Mouse (Mus musculus) thymus, postnatal 36 days (tissue): ENCODE results near the gene Unc45a.
A peak's percentile ranks its signal among the peaks of the same experiment; 100 is the strongest.
"Not testable (repeated sequence)": the region's sequence is repeated elsewhere in the genome, so short reads cannot be mapped to it uniquely, and the experiment has no call there.

ENCODE experiments used
- DNase-seq, 2 experiments: peaks; one replicate each; pipeline ENCODE4 v3.0.0; 2022; ENCODE audit warnings: mixed read lengths in 2 of 2

The Unc45a gene

DNA sequence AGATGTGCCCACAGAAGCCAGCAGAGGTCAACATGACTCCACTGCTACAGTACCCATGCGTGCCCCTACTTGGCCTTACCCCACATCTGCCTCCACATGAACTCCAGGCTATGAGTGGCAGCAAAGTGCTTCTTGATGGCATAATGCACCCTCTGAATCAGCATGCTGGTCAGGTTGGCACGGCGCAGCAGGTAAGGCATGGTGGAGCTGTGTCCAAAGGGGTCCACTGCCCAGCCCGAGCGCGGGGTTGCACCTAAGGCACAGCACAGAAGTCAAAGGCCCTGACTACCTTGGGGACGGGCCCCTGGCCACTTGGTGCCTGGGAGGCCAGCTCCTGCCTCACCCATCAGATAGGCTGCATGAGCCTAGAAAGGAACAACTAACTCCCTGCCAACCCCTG is 26.4 kb upstream of the Unc45a start:
- DNase-seq: no peak

DNA sequence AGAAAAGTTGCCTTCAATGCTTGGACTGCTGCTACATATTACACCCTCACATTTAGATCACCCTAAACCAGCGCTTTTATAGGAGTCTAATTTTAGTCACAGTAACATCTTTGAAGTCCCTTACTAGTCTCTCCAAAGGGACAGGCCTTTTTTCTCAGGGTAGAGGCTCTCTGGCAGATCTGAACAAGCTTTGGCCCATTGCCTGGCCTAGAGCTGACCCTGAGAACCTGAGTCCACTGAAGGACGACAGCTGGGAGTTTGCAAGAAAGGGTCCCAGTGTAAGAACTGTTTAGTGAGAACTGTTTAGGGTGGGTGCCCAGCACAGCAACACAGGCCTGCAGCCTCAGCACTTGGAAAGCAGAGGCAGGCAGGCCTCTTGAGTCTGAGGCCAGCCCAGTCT is 25.0 kb upstream of the Unc45a start:
- no peak for DNase-seq

DNA sequence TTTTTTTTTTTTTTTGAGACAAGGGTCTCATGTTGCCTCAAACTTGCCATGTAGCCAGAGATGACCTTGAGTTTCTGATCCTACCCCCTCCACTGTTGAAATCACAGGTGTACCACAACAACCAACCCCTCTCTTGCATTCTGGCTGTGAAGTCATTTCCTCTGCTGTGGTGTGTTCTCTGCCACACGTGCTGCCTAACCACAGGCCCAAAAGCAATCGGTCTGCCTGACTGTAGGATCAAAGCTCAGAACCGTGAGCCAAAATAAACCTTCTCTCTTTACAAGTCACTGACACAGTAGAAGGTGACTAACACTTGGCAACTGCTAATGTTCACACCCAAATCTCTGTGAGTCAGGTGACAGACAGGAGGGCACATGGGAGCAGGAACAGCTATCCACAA is 19.6 kb upstream of the Unc45a start:
- DNase-seq: no peak

DNA sequence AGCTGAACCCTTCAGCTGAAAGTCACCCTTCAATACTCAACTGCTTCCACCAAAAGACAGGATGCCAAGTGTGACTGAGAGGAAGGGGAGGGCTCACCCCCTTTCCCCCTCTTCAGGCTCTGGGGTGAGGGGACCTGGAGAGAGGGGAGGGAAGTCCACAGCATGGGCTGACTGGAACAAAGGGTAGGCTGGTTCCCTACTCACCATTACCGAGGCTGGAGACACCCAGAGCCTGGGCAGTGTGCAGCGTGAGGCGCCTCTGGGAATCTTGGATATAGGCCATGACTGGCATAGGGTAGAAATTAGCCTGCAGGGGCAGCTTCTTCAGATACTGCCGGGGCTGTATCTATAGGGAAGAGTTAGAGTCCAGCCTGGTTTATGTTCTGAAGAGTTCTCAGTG is 17.2 kb upstream of the Unc45a start:
- DNase-seq: no peak

DNA sequence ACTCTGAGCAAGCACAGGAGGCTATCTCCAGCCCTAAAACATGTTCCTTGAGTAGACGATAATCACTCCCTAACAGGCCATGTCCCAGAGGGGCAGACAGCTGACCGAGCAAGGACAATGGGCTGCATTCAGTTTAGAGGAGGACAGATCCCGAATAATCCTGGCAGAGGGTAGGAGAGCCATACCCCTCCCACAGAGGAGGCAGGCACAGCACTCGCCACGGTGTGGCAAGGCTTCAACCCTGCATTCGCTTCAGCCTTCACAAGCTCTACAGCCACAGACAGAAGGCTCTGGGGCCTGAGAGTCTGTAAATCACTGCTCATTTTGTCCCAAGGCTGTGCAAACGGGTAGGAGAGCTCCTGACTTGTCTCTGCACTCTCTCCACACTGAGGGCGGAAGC is 16.4 kb upstream of the Unc45a start:
- DNase-seq: no peak

DNA sequence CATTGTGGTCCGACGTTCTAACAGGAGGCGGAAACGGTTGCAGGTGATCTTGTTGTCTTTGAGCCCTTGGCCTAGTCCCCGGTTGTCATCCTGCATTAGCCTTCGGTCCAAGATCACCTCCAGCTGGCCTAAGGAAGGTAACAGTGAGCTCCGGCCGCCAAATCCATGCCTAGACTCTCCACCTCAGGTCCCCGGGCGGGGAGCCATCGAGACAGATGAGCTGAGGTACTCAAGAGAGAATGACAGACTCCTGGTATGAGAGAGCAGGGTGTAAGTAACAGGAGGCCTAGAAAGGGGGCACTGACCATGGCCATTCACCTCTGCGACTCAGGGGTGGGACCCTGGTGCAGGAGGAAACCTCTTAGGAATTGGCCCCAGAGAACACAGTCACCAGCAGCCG is 15.5 kb upstream of the Unc45a start:
- DNase-seq: no peak

DNA sequence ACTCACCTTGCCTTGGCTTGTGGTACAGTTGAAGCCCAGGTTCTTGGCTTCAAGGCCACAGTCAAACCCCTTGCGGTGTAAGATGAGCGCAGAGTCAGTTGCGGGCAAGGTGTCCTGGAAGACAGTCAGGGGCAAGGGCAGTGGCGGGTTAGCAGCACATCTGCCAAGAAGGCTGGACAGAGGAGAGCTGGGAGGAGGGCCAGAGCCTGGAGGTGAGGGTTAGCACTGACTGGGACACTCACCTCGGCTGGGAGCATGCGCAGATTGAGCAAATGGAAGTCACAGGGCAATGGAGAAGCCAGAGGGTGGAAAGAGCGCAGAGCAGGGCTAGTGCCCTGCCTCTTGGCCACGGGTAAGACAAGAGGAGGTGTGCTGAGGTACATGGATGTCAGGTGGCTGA is 12.1 kb upstream of the Unc45a start:
- no peak for DNase-seq

DNA sequence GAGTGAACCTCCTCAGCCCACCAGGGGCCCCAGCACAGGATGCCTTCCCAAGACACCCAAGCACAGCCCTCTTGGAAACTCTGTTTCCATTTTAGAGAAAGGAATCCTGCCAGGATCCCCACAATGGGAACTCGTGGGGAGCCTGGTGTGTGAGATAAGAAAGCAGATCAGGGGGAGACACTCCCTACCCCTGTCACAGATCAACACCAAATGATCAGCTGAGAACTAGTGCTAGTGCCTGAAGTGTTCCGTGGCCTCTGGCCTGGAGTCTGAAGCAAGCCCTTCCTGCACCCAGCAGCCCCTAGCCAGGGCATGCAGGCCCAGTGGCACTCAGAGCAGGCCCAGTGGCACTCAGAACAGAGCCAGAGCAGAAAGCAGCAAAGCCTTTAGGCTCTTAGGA is 10.0 kb upstream of the Unc45a start:
- no peak for DNase-seq

DNA sequence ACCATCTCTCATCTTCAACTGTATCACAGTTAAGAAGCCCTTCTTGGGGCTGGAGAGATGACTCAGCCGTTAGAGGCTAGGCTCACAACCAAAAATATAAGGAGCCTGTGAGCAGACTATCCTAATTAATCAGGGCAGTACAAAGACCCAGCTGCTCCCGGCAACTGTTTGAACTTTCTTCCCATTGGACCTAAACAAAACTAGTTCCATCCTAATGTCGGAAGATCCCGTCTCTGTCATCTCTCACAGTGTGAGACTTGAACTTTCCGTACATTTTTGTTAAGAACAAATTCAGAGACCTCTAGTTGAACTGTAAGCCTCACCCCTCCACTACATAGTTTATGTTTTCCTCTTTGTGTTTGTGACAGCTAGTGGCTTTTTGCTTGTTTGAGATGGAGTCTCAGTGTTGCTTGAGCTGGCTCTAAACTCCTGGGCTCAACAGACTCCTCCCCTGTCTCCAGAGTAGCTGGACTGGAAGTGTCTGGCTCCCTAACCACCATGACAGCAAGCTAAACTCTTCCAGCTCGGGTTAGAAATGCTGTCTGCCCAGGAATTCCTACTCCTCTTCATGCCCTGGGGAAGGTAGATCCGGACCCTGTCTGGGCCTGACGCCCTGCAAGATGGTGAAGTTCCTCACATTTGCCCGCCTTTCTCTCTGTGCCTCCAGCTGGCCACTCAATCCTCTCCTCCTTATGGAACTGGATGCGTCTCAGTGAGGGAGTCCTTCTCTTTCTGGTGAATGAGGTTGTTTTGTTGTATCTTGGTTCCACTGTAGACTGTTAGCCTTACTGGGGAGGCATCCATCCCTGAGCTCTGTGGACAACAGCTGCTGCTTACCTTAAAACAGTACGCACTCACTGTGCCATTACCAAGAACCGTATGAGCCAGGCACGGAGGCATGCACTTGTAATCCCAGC is 7.1 kb upstream of the Unc45a start:
- no peak for DNase-seq

DNA sequence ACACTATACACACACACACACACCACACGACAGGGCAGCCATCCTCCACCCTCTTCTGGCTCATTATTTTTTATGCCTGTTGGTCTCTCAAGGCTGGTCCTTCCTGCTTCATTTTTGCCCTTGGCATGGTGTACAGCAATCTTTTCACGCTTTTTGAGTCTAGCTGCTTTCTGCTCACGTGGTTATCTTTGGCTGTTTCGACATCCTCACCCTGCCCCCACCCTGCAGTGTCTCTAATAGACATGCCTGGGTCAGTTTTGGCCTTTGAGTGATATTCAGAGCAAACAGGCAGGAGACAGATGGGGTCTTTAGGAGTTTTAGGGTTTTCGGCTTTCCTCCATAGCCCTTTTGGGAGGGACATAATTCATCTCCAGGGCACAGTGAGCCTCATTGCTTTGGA is 6.0 kb upstream of the Unc45a start:
- DNase-seq: no peak

DNA sequence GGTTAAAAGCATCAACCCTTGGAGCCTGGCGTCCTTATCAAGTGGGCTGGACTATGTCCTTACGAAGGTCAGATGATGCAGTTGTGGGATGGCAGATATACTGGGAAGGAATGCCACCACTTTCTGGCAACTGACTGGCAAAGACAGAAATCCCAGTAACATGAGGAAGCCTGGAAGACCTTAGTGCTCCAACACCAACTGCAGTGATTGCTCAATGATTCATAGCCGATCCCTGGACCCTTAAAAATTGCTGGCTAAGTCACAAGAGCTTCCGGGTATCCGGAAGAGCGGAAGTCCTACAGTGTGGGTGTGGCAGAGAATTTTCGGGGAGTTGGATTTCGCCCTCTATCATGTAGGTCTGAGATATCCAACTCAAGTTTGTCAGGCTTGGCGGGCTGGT is 5.4 kb upstream of the Unc45a start:
- no peak for DNase-seq

DNA sequence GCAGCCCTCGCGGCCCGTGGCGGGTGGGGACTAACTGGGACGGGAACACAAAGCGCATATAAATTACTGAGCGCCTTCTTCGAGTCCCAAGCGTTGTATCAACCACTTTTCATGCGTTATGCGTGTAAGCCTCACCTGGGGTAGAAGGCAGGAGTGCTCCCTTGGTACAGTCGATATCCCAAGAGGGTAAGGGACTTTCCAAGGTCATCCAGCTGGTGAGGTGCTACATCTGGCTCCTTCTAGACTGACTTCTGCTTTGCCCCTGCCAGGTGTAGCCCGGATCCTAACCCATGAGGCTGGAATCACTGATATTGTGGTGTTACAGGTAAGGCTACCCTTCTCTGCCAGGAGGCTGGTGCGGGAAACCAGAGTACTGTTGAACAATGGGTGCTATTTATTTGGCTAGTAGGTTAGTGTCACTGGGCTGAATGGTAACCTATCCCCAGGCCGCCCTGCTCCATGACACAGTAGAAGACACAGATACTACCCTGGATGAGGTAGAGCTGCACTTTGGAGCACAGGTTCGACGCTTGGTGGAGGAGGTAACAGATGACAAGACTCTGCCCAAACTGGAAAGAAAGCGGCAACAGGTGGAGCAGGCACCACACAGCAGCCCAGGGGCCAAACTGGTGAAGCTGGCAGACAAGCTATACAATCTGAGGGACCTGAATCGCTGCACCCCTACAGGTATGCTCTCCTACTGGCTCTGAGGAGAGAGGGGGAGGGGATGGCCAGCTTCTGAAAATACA is 2.6 kb upstream of the Unc45a start:
- DNase-seq: no peak

DNA sequence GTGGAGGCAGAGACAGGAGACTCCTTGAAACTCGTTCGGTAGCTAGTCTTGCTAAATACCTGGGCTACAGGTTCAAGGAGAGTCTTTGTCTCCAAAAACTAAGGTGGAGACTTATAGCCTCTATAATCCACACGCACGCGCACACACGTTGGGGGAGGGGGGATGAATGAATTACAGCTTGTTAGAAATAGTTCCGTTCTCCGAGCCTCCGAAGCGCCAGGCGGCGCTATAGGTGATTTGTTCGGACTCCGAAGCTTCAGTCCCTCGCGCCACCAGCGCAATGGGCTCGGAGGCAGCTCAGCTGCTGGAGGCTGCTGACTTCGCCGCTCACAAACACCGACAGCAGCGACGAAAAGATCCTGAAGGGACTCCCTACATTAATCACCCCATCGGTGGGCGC is 2.1 kb upstream of the Unc45a start, which contains the start of gene Hddc3:
Gene Hddc3, plus strand, starts transcription at position 247 of the 400 bp plus-strand sequence.
- DNase-seq: peak; percentile 94 to 96

DNA sequence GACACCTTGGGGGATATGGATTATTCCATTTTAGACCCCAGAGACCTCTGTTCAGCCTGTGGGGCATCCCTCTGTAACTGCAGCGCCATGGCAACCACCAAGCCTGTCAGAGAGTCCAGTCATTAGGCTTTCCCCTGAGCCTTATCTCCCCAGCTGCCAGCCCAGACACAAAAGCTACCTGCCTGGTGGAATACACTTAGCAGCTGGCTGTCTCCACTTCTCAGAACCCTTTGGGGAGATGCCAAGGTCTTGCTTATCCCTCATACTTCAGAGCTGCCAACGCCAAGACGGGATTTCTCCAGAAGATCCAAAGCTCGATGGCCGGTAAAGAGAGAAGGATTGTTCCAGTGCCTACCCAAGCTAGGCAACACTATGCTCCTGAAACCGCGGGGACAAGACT is 988 bp upstream of the Unc45a start:
- DNase-seq: no peak

DNA sequence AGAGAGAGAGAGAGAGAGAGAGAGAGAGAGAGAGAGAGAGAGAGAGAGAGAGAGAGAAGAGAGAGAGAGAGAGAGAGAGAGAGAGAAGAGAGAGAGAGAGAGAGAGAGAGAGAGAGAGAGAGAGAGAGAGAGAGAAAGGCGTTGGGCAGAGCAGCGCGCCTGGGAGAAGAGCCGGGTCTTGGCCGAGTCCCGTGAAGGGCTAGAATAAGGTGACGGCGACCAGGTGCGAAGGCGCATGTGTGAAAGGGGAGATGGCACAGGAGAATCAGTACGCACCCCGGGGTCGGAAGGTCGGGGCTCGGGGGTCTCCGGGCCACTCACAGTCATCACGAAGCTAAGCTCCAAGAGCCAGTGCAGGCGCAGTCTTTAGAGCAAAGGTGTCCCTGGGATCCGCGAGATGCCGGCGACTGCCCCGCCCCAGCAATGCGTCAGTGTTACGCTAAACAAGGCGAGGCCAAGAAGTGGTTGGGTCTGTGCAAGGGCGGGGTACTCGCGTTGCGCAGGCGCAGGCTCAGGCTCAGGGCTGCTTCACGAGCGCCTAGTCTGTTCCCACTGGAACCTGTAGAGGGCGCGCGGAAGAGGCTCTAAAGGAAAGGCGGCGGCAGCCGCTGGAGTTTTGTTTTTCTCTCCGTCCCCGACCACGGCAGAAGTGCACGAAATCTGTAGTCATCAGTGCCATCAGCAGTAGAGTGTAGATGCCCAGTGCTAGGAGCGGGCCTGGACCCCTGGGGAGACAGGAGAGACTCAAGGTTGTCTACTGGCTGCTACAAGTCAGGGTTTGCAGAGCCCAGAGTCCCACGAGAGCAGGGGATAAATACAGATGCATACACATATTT is 794 bp downstream of the Unc45a start:
- DNase-seq: peak; percentile 98

DNA sequence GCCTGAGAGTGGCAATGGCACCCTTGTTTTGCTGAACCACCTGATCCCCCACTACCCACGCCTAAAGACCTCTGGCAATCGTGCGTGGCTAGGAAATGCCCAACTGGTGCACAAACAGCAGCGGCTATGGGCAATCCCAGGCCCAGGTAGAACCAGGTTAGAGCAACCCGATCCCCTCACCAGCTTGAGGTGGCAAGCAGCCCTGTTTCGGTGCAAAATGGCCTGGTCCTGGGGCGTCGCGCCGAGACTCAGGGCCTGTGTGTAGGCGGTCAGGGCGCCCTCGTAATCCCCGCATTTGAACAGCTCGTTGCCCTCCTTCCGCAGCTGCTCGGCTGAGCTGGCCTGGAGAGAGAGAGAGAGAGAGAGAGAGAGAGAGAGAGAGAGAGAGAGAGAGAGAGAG is 1.4 kb downstream of the Unc45a start:
- DNase-seq: peak; percentile 36 to 51

DNA sequence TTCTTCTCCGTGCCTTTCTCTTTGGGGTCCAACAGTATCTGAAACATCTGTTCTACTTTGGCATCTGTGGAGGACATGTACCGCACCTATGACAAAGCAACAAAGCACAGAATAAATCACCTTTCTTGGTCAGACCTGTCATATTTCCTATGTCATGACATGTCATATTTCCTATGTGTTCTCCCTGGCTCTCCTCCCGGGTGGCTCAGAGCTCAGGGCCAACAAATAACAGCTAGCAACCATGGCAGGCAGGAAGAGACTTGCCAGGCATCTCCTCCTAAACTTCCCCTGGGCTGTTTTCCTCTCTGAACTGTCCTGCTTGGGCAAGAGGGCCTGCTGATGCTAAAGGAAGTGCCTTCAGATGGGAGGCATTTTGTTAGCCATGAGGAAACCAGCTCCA is 3.9 kb downstream of the Unc45a start:
- no peak for DNase-seq

DNA sequence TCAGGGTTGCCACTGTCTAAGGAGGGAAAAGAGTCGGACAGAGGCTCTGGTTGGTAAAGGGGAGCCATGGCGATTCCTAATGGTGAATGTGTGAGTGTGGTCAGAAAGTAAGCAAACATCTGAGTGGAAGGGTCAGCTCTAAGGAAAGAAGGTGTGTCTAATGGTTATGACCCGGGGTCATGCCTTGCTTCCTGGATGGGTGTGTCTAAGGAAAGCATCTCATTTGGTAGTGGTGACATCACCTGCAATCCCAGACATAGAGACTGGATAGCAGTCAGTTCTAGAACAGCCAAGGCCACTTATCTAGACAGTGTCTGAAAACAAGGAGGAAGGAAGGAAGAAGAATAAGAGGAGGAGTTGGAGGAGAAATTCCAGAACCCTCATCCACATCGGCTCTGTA is 6.0 kb downstream of the Unc45a start:
- no peak for DNase-seq

DNA sequence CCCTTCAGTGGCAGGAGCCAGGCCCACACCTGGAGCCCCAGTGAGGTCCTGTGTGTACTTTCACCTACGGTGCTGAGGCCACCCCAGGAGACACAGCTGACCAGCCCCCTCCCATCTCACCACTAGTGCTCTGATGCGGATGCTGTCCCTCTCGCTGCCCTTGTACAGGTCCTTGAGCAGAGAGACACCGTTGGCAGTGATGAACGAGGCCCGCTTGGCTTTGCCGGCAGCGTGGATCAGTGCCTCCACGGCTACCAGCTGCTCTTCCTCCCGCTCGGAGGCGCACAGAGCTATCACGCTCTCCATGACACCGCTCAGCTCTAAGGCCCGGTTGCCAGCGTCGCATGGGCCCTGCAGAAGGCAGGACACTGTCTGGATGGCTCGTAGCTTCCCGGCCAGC is 9.4 kb downstream of the Unc45a start:
- DNase-seq: no peak

DNA sequence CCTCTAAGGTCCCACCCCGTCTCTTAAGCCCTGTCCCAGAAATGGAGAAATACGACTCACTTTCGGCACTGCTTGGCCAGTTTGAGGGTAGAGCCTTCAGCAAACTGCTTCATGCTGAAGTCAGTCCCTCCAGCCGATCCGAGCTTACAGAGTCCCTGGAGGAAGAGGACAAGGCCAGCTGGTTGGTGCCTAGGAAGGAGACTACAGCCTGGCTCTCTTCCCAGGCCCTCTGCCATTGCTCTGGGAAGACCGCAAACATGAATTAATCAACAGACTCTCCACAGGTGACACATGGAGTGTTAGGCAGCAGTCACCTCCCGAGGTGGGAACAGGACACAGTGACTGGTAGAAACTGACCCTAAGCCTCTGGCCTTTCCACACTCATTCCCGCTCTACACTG is 10.5 kb downstream of the Unc45a start:
- DNase-seq: no peak

DNA sequence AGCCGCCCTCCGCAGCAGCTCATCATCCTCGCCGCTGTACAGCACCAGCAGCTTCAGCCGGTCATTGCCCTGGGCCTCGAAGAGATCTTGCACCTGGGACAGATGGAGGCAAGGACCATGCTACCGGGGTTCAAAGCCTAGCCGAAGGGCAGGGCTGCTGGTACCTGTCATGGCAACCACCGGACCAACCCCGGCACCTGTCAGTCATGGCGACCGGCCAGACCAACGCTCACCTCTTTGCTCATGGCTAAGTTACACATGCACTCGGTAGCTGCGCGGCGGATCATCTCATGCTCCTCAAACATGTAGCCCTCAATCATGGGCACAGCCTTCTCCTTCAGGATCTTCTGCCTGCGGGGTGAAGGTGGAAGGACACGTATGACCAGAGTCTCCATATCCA is 14.7 kb downstream of the Unc45a start:
- DNase-seq: no peak

DNA sequence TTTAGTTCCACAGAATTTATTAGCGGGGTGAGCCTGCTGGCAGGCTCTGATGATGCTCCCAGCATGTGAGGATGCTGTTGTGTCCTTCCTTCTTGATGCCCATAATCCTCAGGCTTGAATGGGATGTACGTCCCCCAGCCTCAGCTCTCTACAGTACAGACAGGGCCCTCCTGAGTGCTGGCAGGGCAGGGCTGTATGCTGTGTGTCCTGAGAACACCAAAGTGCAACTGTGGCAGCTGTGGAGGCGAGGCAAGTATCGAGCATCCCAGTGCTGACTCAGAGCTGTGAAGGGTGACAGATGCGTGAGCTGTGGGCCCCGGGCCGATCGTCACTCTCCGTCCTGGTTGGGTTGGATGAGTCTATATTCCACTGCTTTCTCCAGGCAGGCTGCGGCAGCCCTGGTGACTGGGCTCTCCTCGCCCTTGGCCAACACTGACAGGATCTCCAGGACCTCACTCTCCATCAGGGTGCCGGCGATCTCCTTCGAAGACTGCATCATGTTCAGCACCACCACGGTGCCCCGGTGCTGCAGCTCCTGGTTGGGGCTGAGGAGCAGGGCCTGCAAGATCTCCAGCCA is 15.4 kb downstream of the Unc45a start:
- DNase-seq: no peak

DNA sequence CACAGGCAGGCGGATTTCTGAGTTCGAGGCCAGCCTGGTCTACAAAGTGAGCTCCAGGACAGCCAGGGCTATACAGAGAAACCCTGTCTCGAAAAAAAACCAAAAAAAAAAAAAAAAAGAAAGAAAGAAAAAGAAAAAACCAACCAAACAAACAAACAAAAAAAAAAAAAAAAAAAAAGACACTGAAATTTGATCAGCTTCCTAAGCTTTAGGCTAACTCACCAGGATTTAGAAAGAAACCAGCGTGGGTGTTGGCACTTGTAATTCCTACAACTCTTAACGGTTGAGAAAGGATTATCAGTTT is 16.0 kb downstream of the Unc45a start:
- not testable (repeated sequence) for DNase-seq
